Mouse (Mus musculus) megakaryocyte, adult 5-6 weeks (primary cell): ENCODE data around the gene Cpsf4l. TPM values are rescaled to one million over a fixed set of nuclear protein-coding genes. Genes with fewer than 3 reads are reported as not detected.

Experiments
- ATAC-seq: 2 replicates; pipeline ENCODE4 v1.8.0; 2016; ENCODE audit warnings: mild to moderate bottlenecking, inconsistent platforms; ENCODE audit not compliant: poor library complexity, severe bottlenecking
- total RNA-seq, 2 experiments: library from RNA; stranded (forward) in 1 of 2; stranded (reverse) in 1 of 2; fragments of 153-499, 151-499 nt in 1 of 2; fragments of 221-1000, 200-1000 nt in 1 of 2; gene quantifications; 2 replicates each; pipeline versions ENCODE4 v1.2.3 to v1.2.4; 2015 to 2017

The Cpsf4l gene
- total RNA-seq (2015): not detected in 2 replicates
- total RNA-seq (2017): not detected in 2 replicates

DNA sequence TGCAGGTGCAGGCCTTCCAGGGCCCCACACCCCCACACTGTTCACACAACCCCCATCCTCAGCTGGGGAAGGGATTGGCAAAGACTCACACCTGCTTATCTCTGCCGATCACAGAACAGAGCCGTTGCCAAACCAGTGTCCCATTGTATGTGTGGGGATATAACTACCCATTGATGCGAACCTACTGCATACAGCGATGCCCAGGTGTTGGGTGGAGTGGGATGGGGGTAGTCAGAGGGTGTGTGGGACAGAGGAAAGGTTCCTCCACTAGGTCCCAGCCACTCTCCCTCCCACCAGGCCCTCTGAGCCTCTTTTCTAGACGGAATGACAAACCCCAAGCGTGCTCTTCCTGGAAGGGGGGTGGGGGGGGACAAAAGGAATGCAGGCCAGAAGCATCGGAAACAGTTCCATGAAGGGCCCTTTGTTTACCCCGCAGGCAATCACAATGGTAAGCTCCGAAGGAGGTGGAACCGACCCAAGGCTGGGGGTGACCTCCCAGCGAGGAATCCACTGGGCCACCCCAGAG lies at the start of gene Cpsf4l:
TSS of gene Cpsf4l (minus strand) at position 287 of the 526 bp plus-strand sequence.
- ATAC-seq: no peak

DNA sequence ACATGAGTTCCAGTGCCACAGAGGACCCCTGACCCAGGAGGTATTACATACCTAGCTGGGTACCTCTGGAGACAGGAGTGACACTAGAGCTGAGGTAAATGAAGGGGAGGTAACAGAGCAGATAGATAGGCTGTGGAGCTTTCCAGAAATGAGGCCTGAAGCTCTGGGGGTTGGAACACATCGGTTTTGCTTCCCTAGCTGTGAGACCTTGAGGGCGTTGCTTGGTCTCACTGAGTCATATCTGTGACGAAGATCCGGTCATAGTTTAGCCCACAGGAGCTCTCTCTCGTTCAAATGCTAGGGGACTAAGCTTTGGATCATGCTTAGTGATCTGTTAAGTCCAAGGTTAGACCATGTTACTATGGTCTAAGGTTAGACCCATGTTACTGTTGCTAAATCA lies 49.0 kb upstream of the Cpsf4l start:
- no peak for ATAC-seq

DNA sequence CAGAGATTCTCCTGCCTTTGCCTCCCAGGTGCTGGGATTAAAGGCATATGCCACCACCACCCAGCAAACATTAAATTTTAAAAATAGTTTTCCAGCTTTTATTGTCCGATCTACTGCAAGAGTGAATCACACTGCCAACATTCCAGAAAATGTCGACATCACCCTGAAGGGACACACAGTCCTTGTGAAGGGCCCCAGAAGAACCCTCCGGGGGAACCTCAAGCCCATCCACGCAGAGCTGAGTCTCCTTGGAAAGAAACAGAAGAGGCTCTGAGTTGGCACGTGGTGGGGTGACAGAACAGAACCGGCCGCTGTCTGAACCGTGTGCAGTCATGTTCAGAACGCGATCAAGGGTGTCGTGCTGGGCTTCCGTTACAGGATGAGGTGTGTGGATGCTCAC lies 46.8 kb upstream of the Cpsf4l start:
- ATAC-seq: no peak

DNA sequence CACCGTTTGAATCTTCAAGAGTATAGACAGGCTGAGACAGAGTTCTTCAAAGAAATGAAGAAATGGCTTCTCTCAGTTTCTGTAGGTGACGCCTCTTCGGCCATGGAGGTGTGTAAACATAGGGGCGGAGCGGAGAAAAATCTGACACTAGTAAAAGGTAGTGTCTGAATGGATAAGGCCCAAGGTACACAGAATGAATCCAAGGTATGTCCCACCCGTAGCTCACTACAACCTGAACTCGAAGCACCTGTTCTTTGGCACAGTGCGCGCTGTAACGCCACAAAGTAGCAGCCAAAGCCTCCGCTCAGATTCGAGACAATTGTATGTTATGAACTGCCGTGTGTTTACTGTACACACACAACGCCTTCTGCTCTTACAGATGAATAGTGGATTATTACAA lies 46.1 kb upstream of the Cpsf4l start:
- no peak for ATAC-seq

DNA sequence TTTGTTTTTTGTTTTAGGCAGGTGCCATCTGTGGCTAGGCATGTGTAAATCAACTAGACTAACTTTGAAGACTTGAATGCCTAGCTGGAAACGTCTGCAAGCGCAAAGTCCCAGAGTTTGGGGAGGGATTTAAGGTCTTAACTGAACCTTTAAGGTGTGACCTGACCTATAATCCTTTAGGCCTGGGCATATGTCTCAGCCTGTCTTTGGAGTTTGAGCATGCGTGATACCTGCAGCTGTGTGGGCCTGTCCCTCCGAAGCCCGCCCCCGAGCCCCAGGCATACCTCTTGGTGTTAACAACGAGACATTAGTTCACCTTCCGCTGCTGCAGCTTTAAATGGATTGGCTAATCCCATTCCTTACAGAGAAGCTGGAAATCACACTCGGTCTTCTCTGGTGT lies 45.0 kb upstream of the Cpsf4l start:
- no peak for ATAC-seq

DNA sequence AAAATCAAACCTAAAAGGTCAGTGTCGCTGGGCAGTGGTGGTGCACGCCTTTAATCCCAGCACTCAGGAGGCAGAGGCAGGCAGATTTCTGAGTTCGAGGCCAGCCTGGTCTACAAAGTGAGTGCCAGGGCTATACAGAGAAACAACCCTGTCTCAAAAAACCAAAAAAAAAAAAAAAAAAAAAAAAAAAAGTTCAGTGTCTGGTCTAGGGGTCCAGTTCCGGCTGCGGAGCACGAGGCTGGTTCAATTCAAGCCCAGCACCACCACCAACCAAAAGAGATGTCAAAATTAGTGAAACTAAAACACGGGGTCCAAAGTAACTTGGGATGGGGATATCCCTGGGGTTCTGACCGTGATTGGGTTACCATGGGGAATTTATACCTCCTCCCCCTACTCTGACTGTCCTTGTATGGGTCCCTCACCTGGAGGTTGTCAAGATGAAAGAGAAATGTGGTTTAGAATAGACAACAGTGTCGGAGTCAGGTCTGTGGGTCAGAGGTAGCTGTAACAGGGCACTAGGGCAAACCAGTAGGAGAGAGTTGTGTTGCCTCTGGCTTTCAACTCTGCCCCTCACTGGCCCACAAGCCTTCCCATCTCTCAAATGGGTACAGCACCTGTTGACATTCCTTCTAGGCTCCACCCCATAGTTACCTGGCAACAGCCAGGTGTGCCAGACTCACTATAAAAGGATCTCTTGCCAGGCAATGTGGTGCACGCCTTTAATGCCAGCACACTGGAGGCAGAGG lies 43.0 kb upstream of the Cpsf4l start:
- no peak for ATAC-seq

DNA sequence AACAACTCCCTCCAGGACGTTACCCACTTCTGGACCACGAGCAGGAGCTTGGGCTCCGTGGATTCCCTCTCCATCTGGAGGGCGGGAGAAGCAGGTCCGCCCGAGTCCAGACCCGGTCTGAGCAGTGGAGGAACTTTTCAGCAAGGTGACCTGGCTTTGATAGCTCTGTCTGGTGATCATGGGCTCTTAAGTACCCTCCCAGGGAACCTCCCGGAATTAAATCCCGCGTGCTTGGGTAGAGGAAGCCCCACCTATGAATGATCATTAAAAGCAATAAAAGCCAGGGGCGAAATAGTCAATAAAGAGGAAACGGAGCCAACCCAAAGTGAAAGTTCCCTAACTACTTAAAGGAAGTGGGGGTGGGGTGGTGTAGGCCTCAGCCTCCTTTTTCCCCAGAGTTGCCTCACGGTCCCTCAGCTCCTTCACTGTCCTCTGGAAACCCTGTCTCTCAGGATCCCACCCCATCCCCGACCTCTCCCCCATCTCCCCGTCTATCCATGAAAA lies 42.4 kb upstream of the Cpsf4l start:
- ATAC-seq: peak; percentile 32

DNA sequence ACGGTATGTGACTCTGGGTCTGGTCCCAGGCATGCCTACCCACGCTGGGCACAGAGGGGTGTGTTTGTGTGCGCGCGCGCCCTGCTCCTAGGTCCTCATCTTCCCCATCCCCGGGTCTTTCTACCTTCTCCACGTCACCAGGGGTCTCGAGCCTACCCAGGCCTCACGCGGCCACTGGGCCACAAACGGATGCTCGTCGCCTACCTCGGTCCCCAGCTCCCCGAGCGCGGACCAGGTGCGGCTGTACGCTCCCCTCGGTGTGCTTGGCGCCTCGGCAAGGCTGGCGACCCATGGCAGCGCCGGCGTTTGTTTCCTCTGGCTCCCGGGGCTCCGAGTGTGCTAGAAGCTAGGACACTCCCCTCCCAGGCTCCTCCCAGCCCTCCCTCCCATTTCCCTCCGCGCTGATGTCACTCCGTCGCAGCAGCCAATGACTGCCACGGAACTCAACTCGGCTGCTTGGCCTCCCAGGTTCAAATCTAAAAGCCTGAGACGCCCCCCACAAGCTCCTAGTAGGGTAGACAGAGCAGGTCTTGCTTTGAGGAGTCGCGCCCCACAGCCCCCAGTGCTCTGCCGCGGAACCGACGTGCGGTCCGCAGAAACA lies 41.8 kb upstream of the Cpsf4l start, which contains the start of gene Cdc42ep4:
TSS of gene Cdc42ep4 (minus strand) at position 398 of the 601 bp plus-strand sequence.
- ATAC-seq: peak; percentile 70

DNA sequence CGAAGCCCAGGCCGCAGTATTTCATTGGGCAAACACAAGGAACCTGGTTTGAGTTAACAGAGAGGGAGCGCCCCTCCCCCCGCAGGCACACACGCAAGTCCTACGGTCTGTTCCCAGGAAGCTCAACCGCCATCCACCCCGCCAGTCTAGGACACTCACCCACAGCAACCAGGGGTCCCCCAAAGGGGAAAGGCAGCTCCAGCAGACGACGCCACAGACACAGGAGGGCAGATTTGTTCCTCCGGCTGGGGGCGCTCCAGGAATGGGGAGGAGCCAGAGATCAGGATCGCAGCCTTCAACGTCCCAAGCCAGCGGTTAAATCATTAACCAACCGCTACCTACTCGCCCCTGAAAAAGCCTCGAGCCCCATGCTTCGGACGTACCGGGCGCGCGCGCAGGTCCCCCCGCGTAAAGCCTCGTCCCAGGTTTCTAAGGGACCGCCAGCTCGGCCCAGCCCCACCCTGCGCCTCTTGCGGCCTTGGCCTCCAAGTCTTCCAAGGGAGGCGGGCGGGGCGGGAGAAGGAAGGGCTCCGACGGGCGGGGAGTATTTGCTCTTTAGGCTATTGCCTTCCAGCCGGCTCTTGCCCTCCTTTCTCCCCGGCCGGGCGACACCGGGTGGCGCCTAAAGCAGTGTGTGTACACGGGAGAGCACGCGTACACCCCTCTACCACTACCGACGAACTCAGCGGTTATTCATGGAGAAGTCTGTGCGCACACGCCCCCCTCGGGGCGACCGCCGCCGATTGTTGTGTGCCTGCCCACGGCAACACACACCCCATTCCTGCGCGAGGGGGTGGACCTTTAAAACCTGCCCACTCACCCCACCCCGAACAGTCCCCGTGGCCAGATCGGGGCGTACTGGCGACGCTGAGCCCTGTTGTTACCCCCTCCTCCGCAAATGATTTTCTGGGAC lies 41.0 kb upstream of the Cpsf4l start:
- ATAC-seq: peak; percentile 25

DNA sequence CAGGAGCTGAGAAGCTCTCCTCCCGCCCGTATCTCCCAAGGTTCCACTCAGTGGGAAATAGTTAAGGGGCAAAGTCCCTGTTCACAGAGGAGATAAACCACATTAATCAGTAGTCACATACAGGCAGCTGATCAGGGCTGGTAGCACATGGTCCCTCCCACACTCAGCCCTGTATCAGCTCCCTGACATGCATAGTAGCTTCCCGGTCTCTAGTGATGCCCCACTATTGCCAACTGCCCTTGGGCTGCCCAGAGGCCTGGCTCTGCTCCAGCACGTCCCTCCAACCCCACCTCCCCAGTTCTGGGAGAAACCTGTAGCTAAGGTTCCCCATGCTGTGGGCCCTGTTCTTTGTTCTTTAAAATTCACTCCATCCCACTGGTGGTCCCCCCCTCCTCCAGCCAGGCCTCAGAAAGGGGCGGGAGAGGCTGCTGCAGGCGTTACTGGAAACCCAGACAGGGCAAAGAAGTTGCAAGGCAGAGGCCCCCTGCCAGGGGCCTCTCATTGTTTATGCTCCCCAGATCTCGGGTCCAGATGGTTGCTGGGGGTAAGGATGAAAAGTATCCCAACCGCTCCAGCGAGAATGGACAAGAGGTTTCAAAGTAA lies 40.0 kb upstream of the Cpsf4l start:
- no peak for ATAC-seq

DNA sequence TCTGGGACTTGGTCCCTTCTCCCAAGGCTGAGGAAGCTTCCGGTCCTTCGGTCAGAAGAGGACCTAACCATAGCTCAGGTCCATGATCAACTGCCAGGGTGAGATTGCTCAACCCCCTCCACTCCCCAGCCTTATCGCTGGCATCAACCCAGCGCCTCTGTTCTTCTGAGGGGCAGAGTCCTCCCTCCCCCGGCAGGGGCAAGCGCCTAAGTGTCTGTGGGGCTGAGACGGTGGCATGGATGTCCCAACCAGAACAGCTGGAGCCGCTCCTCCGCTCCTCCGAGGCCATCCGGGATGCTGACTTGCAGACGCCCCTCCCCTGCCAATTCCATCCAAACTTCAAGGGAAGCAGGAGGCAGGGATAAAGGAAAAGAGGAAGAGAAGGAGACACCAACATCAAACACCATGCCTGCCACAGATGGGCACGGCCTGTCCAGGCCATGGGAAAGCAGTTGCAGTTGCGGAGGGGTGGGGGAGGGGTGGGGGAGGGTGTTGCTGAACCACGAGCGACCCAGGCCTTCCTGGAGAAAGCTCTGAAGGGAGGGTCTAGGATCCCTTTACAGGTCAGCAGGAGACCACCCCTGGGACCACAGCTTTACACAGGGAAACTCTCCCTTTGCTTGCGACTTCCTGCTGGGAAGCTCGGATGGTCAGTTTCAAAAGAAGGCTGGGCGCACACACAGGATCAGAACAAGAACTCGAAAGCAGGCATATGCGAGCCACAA lies 39.1 kb upstream of the Cpsf4l start:
- peak; percentile 9 for ATAC-seq

DNA sequence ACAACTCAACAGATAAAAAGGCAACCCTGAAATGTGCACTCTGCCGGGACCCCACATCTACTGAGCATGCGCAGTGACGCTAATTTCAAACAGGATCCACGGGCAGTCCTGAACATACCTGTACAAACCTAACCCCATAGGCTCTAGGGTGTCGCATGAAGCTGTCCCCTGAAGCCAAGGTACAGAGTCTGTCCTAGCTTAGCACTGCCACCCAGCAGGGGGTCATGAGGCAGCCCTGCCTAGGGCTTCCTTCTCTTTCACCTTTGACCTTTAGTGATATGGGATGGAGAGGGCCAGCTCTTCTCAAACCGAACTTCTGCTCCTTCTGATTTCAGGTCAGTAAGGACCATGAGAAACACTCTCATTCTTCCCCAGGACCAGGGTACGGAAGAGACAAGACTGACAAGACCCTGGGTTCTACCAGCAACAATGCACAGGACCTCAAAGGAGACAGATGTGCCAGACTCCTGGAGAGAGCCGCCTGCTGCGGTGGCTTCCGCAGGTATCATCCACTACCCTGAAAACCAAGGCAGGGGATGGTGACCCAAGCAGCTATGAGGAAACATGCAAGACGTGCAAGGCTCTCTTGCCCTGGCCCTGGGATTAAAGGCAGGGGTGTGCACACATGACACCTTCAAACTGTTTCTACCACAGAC lies 38.0 kb upstream of the Cpsf4l start:
- no peak for ATAC-seq

DNA sequence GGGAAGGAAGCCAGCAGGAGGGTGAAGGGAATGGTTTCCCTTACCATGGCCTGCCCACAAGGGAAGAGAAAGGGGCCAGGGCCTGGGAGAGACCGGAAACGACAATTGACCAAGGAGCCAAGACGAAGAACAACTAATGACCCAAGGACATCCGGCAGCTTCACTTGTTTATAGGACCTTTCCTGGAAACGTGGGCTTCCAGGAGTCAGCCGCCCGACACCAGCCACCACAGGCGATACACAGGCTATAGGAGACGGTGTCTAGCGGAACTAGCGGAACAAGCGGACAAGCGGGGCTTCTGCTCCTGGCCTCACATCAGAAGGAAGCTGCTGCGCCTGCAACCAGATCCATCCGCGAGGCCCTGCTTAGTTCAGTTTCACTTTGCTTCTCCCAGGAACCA lies 37.2 kb upstream of the Cpsf4l start:
- ATAC-seq: peak; percentile 22; the same call in 1 of the 2 replicates

DNA sequence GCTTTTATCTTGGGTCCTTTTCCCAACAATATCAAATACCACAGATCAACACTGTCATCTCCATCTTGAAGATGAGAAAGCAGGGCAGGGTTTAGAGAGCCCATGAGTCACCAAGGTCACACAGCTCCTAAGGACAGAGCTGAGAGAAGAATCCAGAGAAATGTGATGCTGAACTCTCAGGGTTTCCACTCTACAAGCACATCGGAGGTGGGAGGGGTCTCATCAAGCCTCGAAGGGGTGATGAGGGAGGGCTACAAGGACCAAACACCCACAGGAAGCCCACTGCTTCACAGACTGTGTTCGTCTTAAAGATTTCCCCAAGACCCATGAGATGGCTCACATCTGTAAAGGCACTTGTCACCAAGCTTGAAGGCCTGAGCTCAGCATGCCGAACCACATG lies 36.1 kb upstream of the Cpsf4l start:
- no peak for ATAC-seq

DNA sequence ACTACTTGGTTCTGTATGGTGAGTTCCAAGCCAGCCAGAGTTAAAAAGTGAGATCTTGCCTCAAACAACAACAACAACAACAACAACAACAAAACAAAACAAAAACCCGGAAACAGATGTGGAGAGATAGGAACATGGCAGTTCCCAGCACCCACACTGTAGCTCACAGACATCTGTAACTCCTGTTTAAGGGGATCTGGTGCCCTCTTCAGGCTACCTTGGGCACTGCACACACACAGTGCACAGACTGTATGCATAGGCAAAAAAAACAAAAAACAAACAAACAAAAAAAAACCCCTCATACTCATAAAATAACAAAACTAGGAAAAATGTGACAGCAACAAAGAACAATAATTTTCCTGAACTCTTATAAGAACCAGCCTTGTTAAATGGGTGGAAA lies 33.2 kb upstream of the Cpsf4l start:
- ATAC-seq: no peak

DNA sequence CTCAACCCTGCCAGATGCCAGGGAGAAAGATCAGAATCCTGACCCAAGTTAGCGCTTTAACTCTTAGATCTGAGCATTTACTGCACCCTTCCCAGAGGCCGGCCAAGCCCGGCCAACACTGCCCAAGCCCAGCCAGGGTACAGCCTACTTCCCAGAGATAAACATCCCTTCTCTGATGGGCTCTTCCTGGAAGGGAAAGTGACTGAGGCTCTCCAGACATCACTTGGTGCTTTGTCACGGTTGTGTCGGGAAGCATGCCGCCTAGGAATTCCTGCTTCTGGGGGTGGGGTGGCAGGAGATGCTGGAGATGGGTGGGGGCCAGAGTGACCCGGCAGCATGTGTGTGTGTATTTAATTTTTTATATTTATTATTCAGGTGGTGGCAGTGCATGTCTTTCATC lies 30.3 kb upstream of the Cpsf4l start:
- no peak for ATAC-seq

DNA sequence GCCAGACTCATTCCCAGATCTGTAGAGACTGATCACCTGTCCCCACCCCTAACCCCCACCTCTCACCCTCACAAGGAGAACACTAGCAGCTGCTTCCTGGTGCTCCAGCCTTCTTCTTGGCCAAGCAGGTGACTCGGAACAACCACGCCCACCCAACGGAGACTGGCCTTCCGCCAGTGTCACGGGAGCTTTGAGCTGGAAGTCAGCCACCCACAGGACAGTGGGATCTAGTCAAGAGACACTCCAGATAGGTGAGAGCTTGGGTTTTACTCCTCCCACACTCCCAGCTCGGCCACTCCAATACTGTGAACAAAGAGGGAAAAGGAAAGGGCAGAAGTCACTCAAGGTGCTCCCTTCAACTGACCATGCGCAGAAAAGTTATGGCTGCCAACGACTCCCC lies 29.4 kb upstream of the Cpsf4l start:
- ATAC-seq: no peak

DNA sequence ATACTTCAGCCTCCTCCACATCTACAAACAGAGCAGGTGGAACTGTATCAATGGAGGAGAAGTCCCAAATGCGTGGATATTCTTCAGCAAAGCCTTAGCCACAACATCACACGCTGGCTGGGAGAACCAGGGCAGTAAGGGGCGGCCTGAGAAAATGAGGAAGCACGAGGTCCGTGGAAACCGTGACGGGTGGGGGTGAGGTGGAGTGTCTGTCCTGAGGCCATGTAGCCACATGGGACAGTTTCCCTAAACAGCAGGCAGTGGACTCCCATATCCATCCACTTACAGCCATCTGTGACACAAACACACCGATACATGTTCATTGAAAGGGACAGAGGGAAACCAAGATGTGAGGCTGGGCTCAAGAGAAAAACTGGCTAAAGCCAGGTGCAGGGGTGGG lies 28.1 kb upstream of the Cpsf4l start:
- ATAC-seq: peak; percentile 77

DNA sequence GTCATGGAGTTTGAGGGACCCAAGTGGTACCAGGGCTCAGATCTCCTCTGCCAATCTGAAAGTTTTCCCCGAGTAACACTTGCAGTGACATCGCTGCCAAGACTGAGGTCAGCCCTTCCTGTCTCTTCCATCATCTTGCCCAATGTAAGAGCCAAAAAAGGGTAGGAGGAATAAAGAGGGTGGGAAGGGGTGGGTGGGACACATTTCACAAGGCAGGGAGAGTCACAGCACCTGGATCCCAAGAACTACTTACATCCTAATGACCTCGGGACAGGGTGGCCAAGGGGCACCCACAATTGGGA lies 27.7 kb upstream of the Cpsf4l start:
- no peak for ATAC-seq
